ENCODE assay signal across 8 mouse cellular contexts in the genomic region with DNA sequence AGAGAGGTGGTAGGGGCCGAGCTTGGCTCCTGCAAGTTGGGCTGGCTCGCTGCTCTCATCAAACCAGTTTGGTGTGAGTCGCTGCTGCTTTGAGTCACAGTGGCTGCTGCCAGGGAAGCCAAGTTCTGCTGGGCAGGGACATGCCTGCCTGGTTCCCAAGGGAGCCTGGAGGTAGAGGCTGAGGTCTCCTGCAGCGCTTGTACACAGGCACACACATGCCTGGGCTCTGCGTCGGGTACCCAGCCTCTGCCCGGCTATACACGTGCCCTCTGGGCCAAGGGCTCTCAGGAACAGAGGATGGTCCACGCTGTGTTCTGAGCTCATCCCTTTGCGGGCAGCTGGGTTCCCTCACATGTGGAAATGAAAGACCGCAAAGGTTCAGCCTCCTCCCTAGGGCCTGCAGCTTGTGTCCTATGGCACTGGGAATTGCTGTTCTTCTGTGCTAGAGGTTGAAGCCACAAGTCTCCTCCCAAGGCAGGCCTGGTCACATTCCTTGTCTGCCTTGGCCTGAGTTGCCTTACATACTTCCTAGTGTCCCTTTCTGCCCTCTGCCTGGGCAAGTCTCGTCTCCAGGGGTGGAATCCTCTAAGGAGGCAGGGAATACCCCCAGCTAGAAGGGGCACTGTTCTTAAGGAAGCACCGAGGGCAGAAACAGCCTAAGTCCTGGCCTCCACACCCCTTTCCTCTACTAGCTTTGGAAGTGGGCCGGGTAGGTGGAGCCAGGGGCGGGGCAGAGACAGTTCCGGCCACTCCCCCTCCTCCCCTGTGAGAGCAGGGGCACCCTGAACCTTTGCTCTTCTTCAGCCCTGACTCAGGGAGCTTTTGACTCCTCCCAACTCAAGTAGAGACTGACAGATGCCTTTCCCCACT. TPM values are rescaled to one million over a fixed set of nuclear protein-coding genes. Genes with fewer than 3 reads are reported as not detected.
DNase-seq lines count a peak whose midpoint lies in the region; ATAC-seq lines count a peak whose summit lies in the region.

No protein-coding gene starts in this region.

- peak; percentile 70 for ATAC-seq in embryonic facial prominence, embryonic 15.5 days (ENCODE audit: insufficient number of reproducible peaks, low FRiP score, low TSS enrichment, low read depth)
- ATAC-seq in intestine, embryonic 15.5 days: peak; percentile 80
- ATAC-seq in liver, embryonic 16.5 days (ENCODE audit: low read depth): peak; percentile 41
- peak; percentile 70 for ATAC-seq in stomach, embryonic 15.5 days (ENCODE audit: insufficient read depth, low FRiP score, low read depth)

- peak overlapping the region; percentile 30 for H3K4me2 ChIP-seq in embryonic facial prominence, embryonic 15.5 days (replicated peaks)
- peak overlapping the region; percentile 49 for H3K4me2 ChIP-seq in intestine, embryonic 15.5 days (replicated peaks)
- no peak overlapping the region for H3K4me2 ChIP-seq in liver, embryonic 16.5 days (ENCODE audit: low read depth, low read length)
- H3K4me2 ChIP-seq in stomach, embryonic 15.5 days: peak overlapping the region; percentile 39

- peaks cover 27% of the 10 kb centered on the region for H3K27me3 ChIP-seq in embryonic facial prominence, embryonic 15.5 days
- H3K27me3 ChIP-seq in intestine, embryonic 15.5 days (replicated peaks): peaks cover 15% of the 10 kb centered on the region
- H3K27me3 ChIP-seq in liver, embryonic 16.5 days (ENCODE audit: control insufficient read depth, insufficient read depth, low read depth, low read length): peaks cover 26% of the 10 kb centered on the region
- H3K27me3 ChIP-seq in stomach, embryonic 15.5 days (replicated peaks): peaks cover 26% of the 10 kb centered on the region

- H3K9me3 ChIP-seq in embryonic facial prominence, embryonic 15.5 days (replicated peaks): no peaks in the 10 kb centered on the region
- no peaks in the 10 kb centered on the region for H3K9me3 ChIP-seq in intestine, embryonic 15.5 days
- no peaks in the 10 kb centered on the region for H3K9me3 ChIP-seq in liver, embryonic 16.5 days (replicated peaks; ENCODE audit: control insufficient read depth, low read length)
- H3K9me3 ChIP-seq in stomach, embryonic 15.5 days: no peaks in the 10 kb centered on the region

- peak; percentile 56 for DNase-seq in CD4-positive helper T cell, adult 2 months (ENCODE audit: low read depth, low spot score)
- DNase-seq in NIH3T3 (ENCODE audit: low read depth): peak; percentile 76
- no peak for DNase-seq in cerebellum, postnatal 14 days
- no peak for DNase-seq in right cerebral cortex, postnatal 36 days (ENCODE audit: low spot score in 2 of 2)

- no peak overlapping the region for H3K9ac ChIP-seq in embryonic facial prominence, embryonic 15.5 days
- H3K9ac ChIP-seq in intestine, embryonic 15.5 days: peak overlapping the region; percentile 1; the same call in 1 of the 2 replicates
- H3K9ac ChIP-seq in liver, embryonic 16.5 days (ENCODE audit: low read depth, low read length): no peak overlapping the region
- H3K9ac ChIP-seq in stomach, embryonic 15.5 days: no peak overlapping the region

- H3K36me3 ChIP-seq in embryonic facial prominence, embryonic 15.5 days: no peaks in the 10 kb centered on the region
- no peaks in the 10 kb centered on the region for H3K36me3 ChIP-seq in intestine, embryonic 15.5 days
- no peaks in the 10 kb centered on the region for H3K36me3 ChIP-seq in liver, embryonic 16.5 days (ENCODE audit: control insufficient read depth, insufficient read depth)
- no peaks in the 10 kb centered on the region for H3K36me3 ChIP-seq in stomach, embryonic 15.5 days

- peak overlapping the region; percentile 86 for H3K27ac ChIP-seq in embryonic facial prominence, embryonic 15.5 days (replicated peaks)
- H3K27ac ChIP-seq in intestine, embryonic 15.5 days: peak overlapping the region; percentile 74
- H3K27ac ChIP-seq in liver, embryonic 16.5 days (ENCODE audit: low read length): no peak overlapping the region
- peak overlapping the region; percentile 83 for H3K27ac ChIP-seq in stomach, embryonic 15.5 days

- H3K4me1 ChIP-seq in embryonic facial prominence, embryonic 15.5 days: peaks cover 42% of the 10 kb centered on the region
- H3K4me1 ChIP-seq in intestine, embryonic 15.5 days (replicated peaks): peaks cover 29% of the 10 kb centered on the region
- peaks cover 10% of the 10 kb centered on the region for H3K4me1 ChIP-seq in liver, embryonic 16.5 days (ENCODE audit: control insufficient read depth, low read depth, low read length)
- peaks cover 35% of the 10 kb centered on the region for H3K4me1 ChIP-seq in stomach, embryonic 15.5 days

- 27% methylated on average over 16 of the region's 16 CpGs for WGBS in embryonic facial prominence, embryonic 15.5 days
- WGBS in intestine, embryonic 15.5 days: 34% methylated on average over 16 of the region's 16 CpGs
- 41% methylated on average over 16 of the region's 16 CpGs for WGBS in liver, embryonic 16.5 days (ENCODE audit: insufficient replicate concordance)
- 36% methylated on average over 16 of the region's 16 CpGs for WGBS in stomach, embryonic 15.5 days

- H3K4me3 ChIP-seq in embryonic facial prominence, embryonic 15.5 days (replicated peaks): 0 out of 2 replicates have a peak overlapping the region, but pooled peaks have one; percentile 4
- H3K4me3 ChIP-seq in intestine, embryonic 15.5 days (replicated peaks): no peak overlapping the region; the same call in 1 of the 2 replicates
- H3K4me3 ChIP-seq in liver, embryonic 16.5 days (ENCODE audit: low read depth, low read length): no peak overlapping the region
- H3K4me3 ChIP-seq in stomach, embryonic 15.5 days (replicated peaks): no peak overlapping the region

RNA-seq across cellular contexts. Expression of a gene that starts 2.8 kb away (rescaled TPM):
- polyA plus RNA-seq in embryonic facial prominence, embryonic 15.5 days (2015; fragmentation: Nextera tagmentation; extraction: Ambion mirVana): 3.5 and 3.8 TPM in 2 replicates
- 7.3 and 8.9 TPM in 2 replicates for polyA plus RNA-seq in intestine, embryonic 15.5 days (2015; fragmentation: Nextera tagmentation; extraction: Ambion mirVana)
- 0.65 and 0.86 TPM in 2 replicates for polyA plus RNA-seq in liver, embryonic 16.5 days (2015; fragmentation: Nextera tagmentation; extraction: Ambion mirVana)
- 3.1 and 3.9 TPM in 2 replicates for polyA plus RNA-seq in stomach, embryonic 15.5 days (2015; fragmentation: Nextera tagmentation; extraction: Ambion mirVana)

RNA-seq across cellular contexts. Expression of a gene that starts 28.7 kb away (rescaled TPM):
- polyA plus RNA-seq in embryonic facial prominence, embryonic 15.5 days (2015; fragmentation: Nextera tagmentation; extraction: Ambion mirVana): 88.7 and 93.3 TPM in 2 replicates
- 69.1 and 71.4 TPM in 2 replicates for polyA plus RNA-seq in intestine, embryonic 15.5 days (2015; fragmentation: Nextera tagmentation; extraction: Ambion mirVana)
- polyA plus RNA-seq in liver, embryonic 16.5 days (2015; fragmentation: Nextera tagmentation; extraction: Ambion mirVana): 30.5 and 32.8 TPM in 2 replicates
- 67.6 and 69.5 TPM in 2 replicates for polyA plus RNA-seq in stomach, embryonic 15.5 days (2015; fragmentation: Nextera tagmentation; extraction: Ambion mirVana)

RNA-seq across cellular contexts. Expression of a gene that starts 57.4 kb away (rescaled TPM):
- 7.2 and 8.8 TPM in 2 replicates for polyA plus RNA-seq in embryonic facial prominence, embryonic 15.5 days (2015; fragmentation: Nextera tagmentation; extraction: Ambion mirVana)
- polyA plus RNA-seq in intestine, embryonic 15.5 days (2015; fragmentation: Nextera tagmentation; extraction: Ambion mirVana): 2.6 and 3.3 TPM in 2 replicates
- 0.61 and 0.74 TPM in 2 replicates for polyA plus RNA-seq in liver, embryonic 16.5 days (2015; fragmentation: Nextera tagmentation; extraction: Ambion mirVana)
- polyA plus RNA-seq in stomach, embryonic 15.5 days (2015; fragmentation: Nextera tagmentation; extraction: Ambion mirVana): 3.1 and 3.8 TPM in 2 replicates

Comparison
In these comparisons a context has a peak if more than half of its experiments do, and no peak if none do; other contexts are left out.
1. DNase-seq: peak in CD4-positive helper T cell, adult 2 months (single experiment) and NIH3T3 (single experiment); none in cerebellum, postnatal 14 days (0 of 2) and right cerebral cortex, postnatal 36 days (0 of 2).
2. Peak in every context shown above with its lines, with median percentiles within 50 percentile points of each other: ATAC-seq.